Mouse (Mus musculus): ENCODE data around the gene Adam12.

DNA sequence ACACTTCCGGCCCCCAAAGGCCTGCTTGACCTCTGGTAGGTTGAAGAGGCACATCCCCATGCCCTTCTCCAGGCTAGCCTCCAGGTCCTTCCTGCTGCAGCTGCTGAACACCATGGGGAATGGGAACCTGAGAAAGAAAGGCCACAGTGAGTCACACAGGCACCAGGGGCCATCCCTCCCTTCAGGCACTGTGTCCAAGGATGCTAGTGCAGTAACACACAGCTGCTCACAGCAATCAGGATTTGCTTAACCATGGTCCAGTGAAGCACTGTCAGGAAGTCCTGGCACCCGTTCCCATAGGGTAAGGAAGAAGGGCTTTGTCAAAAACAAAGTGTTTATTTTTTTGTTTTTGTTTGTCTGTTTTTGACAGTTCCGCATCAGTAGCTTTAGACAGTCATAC, 294.5 kb downstream of the Adam12 start:
- TF ChIP-seq CTCF (IDR thresholded peaks at IDR 0.05; ENCODE audit: insufficient read depth, low read depth, low read length) (no peak), POLR2A (IDR thresholded peaks at IDR 0.05; ENCODE audit: insufficient read depth, low read depth, low read length) (no peak)

Measured in olfactory bulb, adult 2 months (tissue).